Mouse (Mus musculus) liver (tissue): ENCODE measurements around the gene Npc2.

Experiments used
- DNase-seq: peaks from one replicate; pipeline ENCODE4 v3.0.0-alpha.2; 2020; ENCODE audit warnings: mixed read lengths

Npc2 gene

GRCm38 (mm10) chr12:84772726-84773441, at the start of gene Npc2, which contains the start of gene Isca2:
Gene Npc2, minus strand, starts transcription at chr12:84773152.
Gene Isca2, plus strand, starts transcription at chr12:84773251.
- peak; percentile 99 for DNase-seq

- peak; percentile 85 for DNase-seq
Observed at GRCm38 (mm10) chr12:84819236-84820168, 46.5 kb upstream of the Npc2 start.

- peak; percentile 58 for DNase-seq
Observed at GRCm38 (mm10) chr12:84818496-84818895, 45.5 kb upstream of the Npc2 start.

GRCm38 (mm10) chr12:84814663-84815325, 41.8 kb upstream of the Npc2 start:
- no peak for DNase-seq

GRCm38 (mm10) chr12:84813773-84814172, 40.8 kb upstream of the Npc2 start:
- DNase-seq = no peak

- peak; percentile 26 for DNase-seq
Observed at GRCm38 (mm10) chr12:84812004-84812403, 39.1 kb upstream of the Npc2 start.

- DNase-seq = no peak
Observed at GRCm38 (mm10) chr12:84811510-84811909, 38.6 kb upstream of the Npc2 start.

- no peak for DNase-seq
Observed at GRCm38 (mm10) chr12:84810810-84811209, 37.9 kb upstream of the Npc2 start.

GRCm38 (mm10) chr12:84809033-84809432, 36.1 kb upstream of the Npc2 start:
- no peak for DNase-seq

- DNase-seq = no peak
Observed at GRCm38 (mm10) chr12:84807351-84807750, 34.4 kb upstream of the Npc2 start.

- DNase-seq = no peak
Observed at GRCm38 (mm10) chr12:84806726-84807125, 33.8 kb upstream of the Npc2 start.

GRCm38 (mm10) chr12:84806010-84806409, 33.1 kb upstream of the Npc2 start:
- no peak for DNase-seq

- DNase-seq = no peak
Observed at GRCm38 (mm10) chr12:84805228-84805842, 32.4 kb upstream of the Npc2 start.

GRCm38 (mm10) chr12:84802625-84803024, 29.7 kb upstream of the Npc2 start:
- no peak for DNase-seq

- no peak for DNase-seq
Observed at GRCm38 (mm10) chr12:84801532-84802110, 28.7 kb upstream of the Npc2 start.

GRCm38 (mm10) chr12:84800419-84800818, 27.5 kb upstream of the Npc2 start:
- no peak for DNase-seq

- no peak for DNase-seq
Observed at GRCm38 (mm10) chr12:84799086-84799485, 26.1 kb upstream of the Npc2 start.

- DNase-seq = no peak
Observed at GRCm38 (mm10) chr12:84794647-84795046, 21.7 kb upstream of the Npc2 start.

GRCm38 (mm10) chr12:84792629-84793028, 19.7 kb upstream of the Npc2 start:
- no peak for DNase-seq

- no peak for DNase-seq
Observed at GRCm38 (mm10) chr12:84790853-84791252, 17.9 kb upstream of the Npc2 start.

GRCm38 (mm10) chr12:84786091-84786490, 13.1 kb upstream of the Npc2 start:
- no peak for DNase-seq
